Mouse (Mus musculus) ES-E14 (cell line): ENCODE results near the gene Dcp1a. TPM values are rescaled to one million over a fixed set of nuclear protein-coding genes. Genes with fewer than 3 reads are reported as not detected.

Experiments used
- DNase-seq: peaks from one replicate; pipeline ENCODE4 v3.0.0-alpha.2; 2013; ENCODE audit warnings: low read depth, low spot score
- H3K27ac ChIP-seq: 2 replicates; pipeline ENCODE4 v1.5.1; 2012; ENCODE audit warnings: low read depth, mild to moderate bottlenecking, low read length, moderate library complexity, mixed read lengths; ENCODE audit not compliant: poor library complexity, insufficient read depth, severe bottlenecking
- H3K36me3 ChIP-seq: 2 replicates; pipeline ENCODE4 v1.6.1; 2012; ENCODE audit warnings: mild to moderate bottlenecking, low read length, moderate library complexity, mixed read lengths; ENCODE audit not compliant: control insufficient read depth, poor library complexity, insufficient read depth, severe bottlenecking
- H3K4me1 ChIP-seq, 2 experiments: fragments of 150-350 bp in 1 of 2; sonication (generic) in 1 of 2; 2 replicates each; pipeline ENCODE4 v1.6.1; 2012; ENCODE audit warnings: low read length in 2 of 2, mild to moderate bottlenecking in 1 of 2, mixed read lengths in 1 of 2; ENCODE audit not compliant: control insufficient read depth in 2 of 2, insufficient read depth in 2 of 2, poor library complexity in 1 of 2
- H3K4me3 ChIP-seq, 2 experiments: fragments of 150-350 bp in 1 of 2; sonication (generic) in 1 of 2; 2 replicates each; pipeline ENCODE4 v1.5.1; 2012; ENCODE audit warnings: low read length in 2 of 2, low read depth in 1 of 2, mild to moderate bottlenecking in 1 of 2, mixed read lengths in 1 of 2; ENCODE audit not compliant: insufficient read depth in 1 of 2, poor library complexity in 1 of 2, severe bottlenecking in 1 of 2
- H3K9ac ChIP-seq: 2 replicates; pipeline ENCODE4 v1.6.1; 2012; ENCODE audit warnings: low read depth, mild to moderate bottlenecking, low read length, mixed read lengths; ENCODE audit not compliant: poor library complexity, insufficient read depth, severe bottlenecking
- H3K9me3 ChIP-seq: fragments of 150-350 bp; sonication (generic); 2 replicates; pipeline ENCODE4 v1.6.1; 2012; ENCODE audit warnings: low read depth, mild to moderate bottlenecking, low read length; ENCODE audit not compliant: control insufficient read depth, insufficient read depth
- CHD2 ChIP-seq: IDR thresholded peaks from 2 replicates; pipeline ENCODE4 v1.6.1; 2014; ENCODE audit warnings: mild to moderate bottlenecking, low read depth, low read length, inconsistent platforms
- HCFC1 ChIP-seq: IDR thresholded peaks from 2 replicates; pipeline ENCODE4 v1.6.1; 2012; ENCODE audit warnings: low read length, inconsistent platforms, borderline replicate concordance; ENCODE audit not compliant: insufficient read depth
- MAFK ChIP-seq: IDR thresholded peaks from 2 replicates; pipeline ENCODE4 v1.6.1; 2014; ENCODE audit warnings: mild to moderate bottlenecking, low read depth, low read length, inconsistent platforms; ENCODE audit not compliant: insufficient read depth
- ZC3H11A ChIP-seq: IDR thresholded peaks from 2 replicates; pipeline ENCODE4 v1.6.1; 2012; ENCODE audit warnings: low read depth, mild to moderate bottlenecking, inconsistent platforms, low read length, borderline replicate concordance
- ZNF384 ChIP-seq: IDR thresholded peaks from 2 replicates; pipeline ENCODE4 v1.6.1; 2012; ENCODE audit warnings: low read depth, low read length, inconsistent platforms
- in situ Hi-C, 2 experiments: fragments of 600-800 bp; cut with MboI; formaldehyde crosslinking; loops; one replicate each; pipeline ENCODE4 v1.15.1; 2025; ENCODE audit warnings: low sequenced_read_pairs in 2 of 2, inconsistent platforms in 1 of 2; ENCODE audit not compliant: unreplicated experiment in 2 of 2
- total RNA-seq: library from RNA; depleted of rRNA; stranded (reverse); fragments of 300-350 nt; gene quantifications from 2 replicates; pipeline ENCODE4 v1.2.3, GENCODE M21; 2012

The Dcp1a gene
- total RNA-seq, 1 experiment: 27.8 TPM

DNA sequence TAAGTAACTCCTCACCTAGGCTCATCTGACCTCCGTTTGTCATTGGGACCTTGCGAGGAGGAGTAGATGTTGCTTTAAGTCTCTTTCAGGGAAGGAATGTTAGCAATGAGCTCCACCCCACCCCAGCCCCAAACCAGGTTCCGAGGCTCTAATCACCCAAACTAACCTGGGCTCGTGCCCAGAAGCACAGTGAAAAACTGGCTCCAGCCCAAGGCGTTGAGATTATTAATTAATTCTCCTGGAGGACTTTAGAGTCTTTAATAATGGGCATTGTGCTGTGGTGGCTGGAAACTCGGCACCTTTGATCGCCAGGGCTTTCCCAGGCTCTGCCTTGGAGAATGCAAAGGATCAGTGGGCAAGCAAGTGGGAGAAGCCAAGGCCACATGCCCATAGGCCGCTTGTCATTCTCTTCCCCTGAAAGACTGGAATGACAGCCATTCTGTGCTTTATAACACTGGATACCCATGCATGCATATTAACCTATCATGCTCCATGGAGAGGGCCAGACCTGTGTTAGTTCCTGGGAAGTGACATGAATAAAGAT is 51.5 kb downstream of the Dcp1a start:
- Histone ChIP-seq H3K27ac (peak overlapping the region; percentile 77; the same call in 1 of the 2 replicates), H3K9me3 (no peaks in the 10 kb centered on the region), H3K9ac (peak overlapping the region; percentile 54; the same call in 1 of the 2 replicates), H3K4me3 (peak overlapping the region; percentile 49 to 50), H3K4me1 (peaks cover 6 to 19% of the 10 kb centered on the region in 2 experiments), H3K36me3 (peaks cover 4% of the 10 kb centered on the region; the same call in 1 of the 2 replicates)
- DNase-seq: no peak
- no peak for TF ChIP-seq MAFK
- TF ChIP-seq CHD2: no peak
- TF ChIP-seq ZC3H11A: no peak
- TF ChIP-seq HCFC1: no peak
- no peak for TF ChIP-seq ZNF384
- in situ Hi-C loops: no loop called here

DNA sequence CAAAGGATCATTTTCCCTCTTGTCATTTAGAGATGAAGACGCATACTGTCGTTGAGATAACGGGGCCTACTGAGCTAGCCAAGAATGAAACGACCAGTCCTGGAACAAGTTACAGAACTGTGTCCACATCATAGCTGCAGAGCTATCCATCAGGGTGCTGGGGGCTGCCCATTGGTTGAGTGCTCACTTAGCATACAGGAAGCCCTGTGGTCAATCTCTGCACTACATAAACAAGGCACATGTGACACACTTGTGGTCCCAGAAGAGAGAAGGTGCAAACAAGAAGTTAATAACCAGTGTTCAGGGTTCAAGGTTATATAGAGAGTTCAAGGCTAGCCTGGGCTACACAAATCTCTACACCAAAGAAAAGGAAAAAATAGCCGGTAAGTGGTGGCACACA is 52.1 kb downstream of the Dcp1a start:
- Histone ChIP-seq H3K9ac (no peak overlapping the region; the same call in 1 of the 2 replicates), H3K9me3 (no peaks in the 10 kb centered on the region), H3K36me3 (no peaks in the 10 kb centered on the region), H3K4me3 (no peak overlapping the region; a peak in 1 of 4 replicates), H3K4me1 (peaks cover 6 to 17% of the 10 kb centered on the region in 2 experiments), H3K27ac (peak overlapping the region; percentile 18; the same call in 1 of the 2 replicates)
- in situ Hi-C loops: no loop called here
- no peak for TF ChIP-seq ZC3H11A
- no peak for TF ChIP-seq ZNF384
- TF ChIP-seq CHD2: no peak
- TF ChIP-seq MAFK: no peak
- no peak for TF ChIP-seq HCFC1
- DNase-seq: no peak

DNA sequence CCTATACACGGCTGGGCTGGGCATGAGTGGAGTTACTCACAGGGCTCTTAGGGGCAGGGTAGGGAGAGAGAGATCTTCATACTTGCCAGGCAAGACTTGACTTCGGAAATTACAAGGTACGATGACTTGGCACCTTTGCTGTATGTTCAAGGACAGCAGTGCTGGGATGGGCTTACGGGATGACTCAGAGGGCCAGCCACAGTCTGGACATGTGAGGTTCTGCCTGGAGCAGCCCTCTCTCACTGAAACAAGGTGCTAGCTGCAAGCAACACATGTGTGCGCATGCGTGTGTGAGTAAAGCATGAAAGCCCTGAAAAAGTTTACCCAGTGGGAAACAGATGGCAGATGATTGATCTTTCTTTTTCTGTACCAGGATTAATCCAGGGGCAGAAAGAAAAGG is 52.6 kb downstream of the Dcp1a start:
- no peaks in the 10 kb centered on the region for H3K36me3 ChIP-seq
- no peak for DNase-seq
- in situ Hi-C loops: no loop called here
- no peak overlapping the region; a peak in 1 of 4 replicates for H3K4me3 ChIP-seq
- TF ChIP-seq MAFK (0 out of 2 replicates have a peak, but pooled peaks have one; percentile 31), CHD2 (no peak)
- no peak overlapping the region; the same call in 1 of the 2 replicates for H3K9ac ChIP-seq
- H3K9me3 ChIP-seq: no peaks in the 10 kb centered on the region
- peaks cover 6 to 17% of the 10 kb centered on the region in 2 experiments for H3K4me1 ChIP-seq
- peak overlapping the region; percentile 18; the same call in 1 of the 2 replicates for H3K27ac ChIP-seq

DNA sequence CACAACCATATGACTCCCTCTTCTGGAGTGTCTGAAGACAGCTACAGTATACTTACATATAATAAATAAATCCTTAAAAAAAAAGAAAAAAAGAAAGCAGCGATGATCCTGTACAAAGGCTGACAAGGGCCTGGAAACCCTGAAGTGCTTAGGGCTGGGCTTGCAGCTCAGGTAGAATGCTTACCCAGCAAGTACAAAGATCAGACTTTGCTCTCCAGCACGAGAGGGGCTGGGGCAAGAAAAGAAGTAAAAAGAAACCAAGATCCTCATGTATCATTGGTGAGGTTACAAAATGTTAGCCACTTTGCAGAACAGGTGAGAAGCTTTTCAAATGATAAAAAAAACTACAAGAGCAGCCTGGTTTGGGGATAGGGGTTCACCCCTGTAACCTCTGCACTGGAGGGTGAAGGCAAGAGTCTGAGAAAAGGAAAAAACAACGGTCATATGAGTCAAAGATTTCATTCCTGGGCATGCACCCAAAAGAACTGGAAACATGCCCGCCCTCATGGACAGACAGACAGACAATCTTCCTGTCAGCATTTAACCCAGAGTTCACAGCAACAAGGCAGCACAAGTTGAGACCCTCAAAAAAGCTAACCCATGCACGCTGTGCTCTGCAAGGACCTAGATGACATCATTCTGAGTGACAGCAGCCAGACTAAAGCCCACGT is 54.6 kb downstream of the Dcp1a start:
- no peak for TF ChIP-seq MAFK
- no peak for TF ChIP-seq ZC3H11A
- no peak for TF ChIP-seq HCFC1
- no peak for TF ChIP-seq CHD2
- TF ChIP-seq ZNF384: no peak
- DNase-seq: no peak
- H3K4me3 ChIP-seq: no peak overlapping the region
- H3K4me1 ChIP-seq: peaks cover 6 to 15% of the 10 kb centered on the region in 2 experiments
- H3K9me3 ChIP-seq: no peaks in the 10 kb centered on the region
- no peaks in the 10 kb centered on the region for H3K36me3 ChIP-seq
- in situ Hi-C loops: no loop called here
- no peak overlapping the region for H3K27ac ChIP-seq
- H3K9ac ChIP-seq: no peak overlapping the region
